Mouse (Mus musculus) MEL (cell line): ENCODE data around the gene Ltv1. TPM values are rescaled to one million over a fixed set of nuclear protein-coding genes. Genes with fewer than 3 reads are reported as not detected.

Experiments
- DNase-seq: peaks from one replicate; pipeline ENCODE4 v3.0.0; 2011; ENCODE audit warnings: low read depth, low spot score
- H3K27ac ChIP-seq: 2 replicates; pipeline ENCODE4 v1.5.1; 2012; ENCODE audit warnings: low read depth, mild to moderate bottlenecking, control low read depth, low read length, moderate library complexity; ENCODE audit not compliant: control insufficient read depth
- H3K27me3 ChIP-seq, 2 experiments: fragments of 150-350 bp in 1 of 2; sonication (generic) in 1 of 2; 2 replicates each; pipeline ENCODE4 v1.6.1; 2012; ENCODE audit warnings: low read length in 2 of 2, mild to moderate bottlenecking in 2 of 2, improper control_type of control experiment in 1 of 2, moderate library complexity in 1 of 2; ENCODE audit not compliant: insufficient read depth in 2 of 2, control insufficient read depth in 1 of 2
- H3K36me3 ChIP-seq, 2 experiments: 2 replicates each; pipeline ENCODE4 v1.6.1; 2012 to 2014; ENCODE audit warnings: low read length in 2 of 2, improper control_type of control experiment in 1 of 2, inconsistent platforms in 1 of 2, mild to moderate bottlenecking in 1 of 2; ENCODE audit not compliant: insufficient read depth in 2 of 2, control insufficient read depth in 1 of 2
- H3K4me1 ChIP-seq, 2 experiments: fragments of 150-350 bp in 1 of 2; sonication (generic) in 1 of 2; 2 replicates each; pipeline ENCODE4 v1.6.1; 2012; ENCODE audit warnings: low read length in 2 of 2, improper control_type of control experiment in 1 of 2, mild to moderate bottlenecking in 1 of 2; ENCODE audit not compliant: insufficient read depth in 2 of 2, control insufficient read depth in 1 of 2
- H3K4me3 ChIP-seq, 2 experiments: fragments of 150-350 bp in 1 of 2; sonication (generic) in 1 of 2; 2 replicates each; pipeline ENCODE4 v1.5.1; 2012; ENCODE audit warnings: low read depth in 2 of 2, low read length in 2 of 2, mild to moderate bottlenecking in 2 of 2, moderate library complexity in 2 of 2, control low read depth in 1 of 2, improper control_type of control experiment in 1 of 2; ENCODE audit not compliant: control insufficient read depth in 1 of 2, insufficient read depth in 1 of 2
- H3K79me2 ChIP-seq: 2 replicates; pipeline ENCODE4 v1.6.1; 2012; ENCODE audit warnings: mild to moderate bottlenecking, low read length, moderate library complexity; ENCODE audit not compliant: control insufficient read depth, poor library complexity, insufficient read depth
- H3K9ac ChIP-seq: 2 replicates; pipeline ENCODE4 v1.6.1; 2012; ENCODE audit warnings: low read depth, mild to moderate bottlenecking, control low read depth, low read length, moderate library complexity; ENCODE audit not compliant: control insufficient read depth, poor library complexity, severe bottlenecking
- H3K9me3 ChIP-seq: fragments of 150-350 bp; sonication (generic); replicated peaks from 2 replicates; pipeline ENCODE4 v1.6.1; 2012; ENCODE audit warnings: mild to moderate bottlenecking, low read length, improper control_type of control experiment, moderate library complexity; ENCODE audit not compliant: insufficient read depth
- BHLHE40 ChIP-seq: IDR thresholded peaks from 2 replicates; pipeline ENCODE4 v1.6.1; 2012; ENCODE audit warnings: low read depth, mild to moderate bottlenecking, inconsistent platforms, low read length, improper control_type of control experiment, borderline replicate concordance
- CTCF ChIP-seq, 3 experiments: IDR thresholded peaks in 2 of 3; conservative IDR thresholded peaks in 1 of 3; 2 replicates each; pipeline ENCODE4 v1.5.1; 2011 to 2012; ENCODE audit warnings: low read length in 3 of 3, low read depth in 2 of 3, mild to moderate bottlenecking in 2 of 3, improper control_type of control experiment in 1 of 3, inconsistent platforms in 1 of 3, mixed read lengths in 1 of 3, moderate library complexity in 1 of 3; ENCODE audit not compliant: control insufficient read depth in 1 of 3, insufficient read depth in 1 of 3, poor library complexity in 1 of 3, severe bottlenecking in 1 of 3
- E2F4 ChIP-seq: IDR thresholded peaks from 2 replicates; pipeline ENCODE4 v1.6.1; 2011; ENCODE audit warnings: low read depth, low read length, improper control_type of control experiment, borderline replicate concordance
- EP300 ChIP-seq, 2 experiments: IDR thresholded peaks; 2 replicates each; pipeline ENCODE4 v1.6.1; 2011; ENCODE audit warnings: improper control_type of control experiment in 2 of 2, low read length in 2 of 2, low read depth in 1 of 2, mild to moderate bottlenecking in 1 of 2
- ETS1 ChIP-seq: IDR thresholded peaks from 2 replicates; pipeline ENCODE4 v1.6.1; 2012; ENCODE audit warnings: low read depth, mild to moderate bottlenecking, inconsistent platforms, low read length, improper control_type of control experiment, moderate library complexity
- GATA1 ChIP-seq: IDR thresholded peaks from 2 replicates; pipeline ENCODE4 v1.6.1; 2011; ENCODE audit warnings: low read depth, low read length, improper control_type of control experiment
- KAT2A ChIP-seq: conservative IDR thresholded peaks from 2 replicates; pipeline ENCODE4 v1.6.1; 2012; ENCODE audit warnings: low read depth, low read length, improper control_type of control experiment, inconsistent platforms
- MAX ChIP-seq: IDR thresholded peaks from 2 replicates; pipeline ENCODE4 v1.6.1; 2011; ENCODE audit warnings: low read length, improper control_type of control experiment
- MAZ ChIP-seq: IDR thresholded peaks from 2 replicates; pipeline ENCODE4 v1.6.1; 2012; ENCODE audit warnings: low read depth, mild to moderate bottlenecking, inconsistent platforms, low read length, improper control_type of control experiment
- MEF2A ChIP-seq: IDR thresholded peaks from 2 replicates; pipeline ENCODE4 v1.6.1; 2014; ENCODE audit warnings: low read depth, mild to moderate bottlenecking, inconsistent platforms, low read length, improper control_type of control experiment; ENCODE audit not compliant: poor library complexity, insufficient replicate concordance, severe bottlenecking; ENCODE audit errors: extremely low read depth
- MXI1 ChIP-seq: IDR thresholded peaks from 2 replicates; pipeline ENCODE4 v1.6.1; 2011; ENCODE audit warnings: mild to moderate bottlenecking, low read depth, low read length, improper control_type of control experiment
- MYB ChIP-seq: IDR thresholded peaks from 2 replicates; pipeline ENCODE4 v1.6.1; 2011; ENCODE audit warnings: mild to moderate bottlenecking, low read depth, low read length, improper control_type of control experiment
- MYC ChIP-seq: IDR thresholded peaks from 2 replicates; pipeline ENCODE4 v1.6.1; 2011; ENCODE audit warnings: low read depth, mild to moderate bottlenecking, low read length, improper control_type of control experiment, moderate library complexity
- POLR2A ChIP-seq, 2 experiments: IDR thresholded peaks; 2 replicates each; pipeline ENCODE4 v1.6.1; 2011 to 2012; ENCODE audit warnings: low read length in 2 of 2, mild to moderate bottlenecking in 2 of 2, control low read depth in 1 of 2, improper control_type of control experiment in 1 of 2, low read depth in 1 of 2, moderate library complexity in 1 of 2; ENCODE audit not compliant: control insufficient read depth in 1 of 2, insufficient read depth in 1 of 2, poor library complexity in 1 of 2
- POLR2AphosphoS2 ChIP-seq: IDR thresholded peaks from 2 replicates; pipeline ENCODE4 v1.6.1; 2011; ENCODE audit warnings: low read length, improper control_type of control experiment
- POLR2AphosphoS5 ChIP-seq: IDR thresholded peaks from 2 replicates; pipeline ENCODE4 v1.6.1; 2012; ENCODE audit warnings: low read depth, borderline replicate concordance, mild to moderate bottlenecking, inconsistent platforms, low read length, moderate library complexity, mixed read lengths
- RCOR1 ChIP-seq: IDR thresholded peaks from 2 replicates; pipeline ENCODE4 v1.6.1; 2012; ENCODE audit warnings: low read depth, mild to moderate bottlenecking, inconsistent platforms, low read length, improper control_type of control experiment
- SIN3A ChIP-seq: IDR thresholded peaks from 2 replicates; pipeline ENCODE4 v1.6.1; 2012; ENCODE audit warnings: low read length, improper control_type of control experiment, inconsistent platforms
- SMC3 ChIP-seq: IDR thresholded peaks from 2 replicates; pipeline ENCODE4 v1.6.1; 2011; ENCODE audit warnings: low read depth, low read length, improper control_type of control experiment
- TCF12 ChIP-seq: IDR thresholded peaks from 2 replicates; pipeline ENCODE4 v1.6.1; 2014; ENCODE audit warnings: low read depth, mild to moderate bottlenecking, inconsistent platforms, low read length, improper control_type of control experiment, moderate library complexity
- UBTF ChIP-seq: IDR thresholded peaks from 2 replicates; pipeline ENCODE4 v1.6.1; 2012; ENCODE audit warnings: low read depth, mild to moderate bottlenecking, inconsistent platforms, low read length, improper control_type of control experiment, moderate library complexity, borderline replicate concordance; ENCODE audit not compliant: insufficient read depth
- ZC3H11A ChIP-seq: IDR thresholded peaks from 2 replicates; pipeline ENCODE4 v1.6.1; 2012; ENCODE audit warnings: low read depth, mild to moderate bottlenecking, inconsistent platforms, low read length, improper control_type of control experiment
- polyA plus RNA-seq, 2 experiments: library from polyadenylated mRNA; stranded (reverse) in 1 of 2; unstranded in 1 of 2; fragments of >175 nt in 1 of 2; fragments of >200 nt in 1 of 2; gene quantifications; 2 replicates each; pipeline versions ENCODE4 v1.2.1 to v1.2.4; 2012; ENCODE audit warnings: low replicate concordance in 2 of 2, low read depth in 1 of 2; ENCODE audit not compliant: insufficient read length in 2 of 2, insufficient read depth in 1 of 2, missing spikeins in 1 of 2
- total RNA-seq: library from RNA; depleted of rRNA; stranded (reverse); fragments of 300-350 nt; gene quantifications from 2 replicates; pipeline ENCODE4 v1.2.3, GENCODE M21; 2012

The Ltv1 gene
- total and polyA plus RNA-seq, 3 experiments = 29.4 to 58.1 TPM; not detected in 1

- no peak overlapping the region for H3K9ac ChIP-seq
- H3K36me3 ChIP-seq = peaks cover 13 to 18% of the 10 kb centered on the region in 2 experiments
- TF ChIP-seq MYC (no peak), POLR2AphosphoS5 (no peak), KAT2A (no peak), MEF2A (no peak), ZC3H11A (no peak), MAZ (no peak), MXI1 (no peak), UBTF (no peak), MYB (no peak)
- TF ChIP-seq, all 39 proteins: peak for 0
- no peaks in the 10 kb centered on the region for H3K9me3 ChIP-seq
- peaks cover 4% of the 10 kb centered on the region; the same call in 1 of the 2 replicates for H3K79me2 ChIP-seq
- peaks cover 9 to 15% of the 10 kb centered on the region in 2 experiments for H3K4me1 ChIP-seq
- no peak overlapping the region for H3K27ac ChIP-seq
- H3K4me3 ChIP-seq = no peak overlapping the region
- no peak for DNase-seq
- no peaks in the 10 kb centered on the region for H3K27me3 ChIP-seq
Measured at GRCm38 (mm10) chr10:13186754-13187153, 6.2 kb downstream of the Ltv1 start.

- Histone ChIP-seq H3K27me3 (no peaks in the 10 kb centered on the region), H3K27ac (peak overlapping the region; percentile 57), H3K36me3 (peaks cover 18 to 23% of the 10 kb centered on the region in 2 experiments), H3K9me3 (no peaks in the 10 kb centered on the region), H3K79me2 (peaks cover 2% of the 10 kb centered on the region; the same call in 1 of the 2 replicates), H3K4me1 (peaks cover 9 to 15% of the 10 kb centered on the region in 2 experiments), H3K4me3 (peak overlapping the region in 1 of 2 experiments; percentile 9; a peak in 2 of 4 replicates), H3K9ac (no peak overlapping the region)
- peak; percentile 87 for DNase-seq
- TF ChIP-seq MYC = peak; percentile 38; the same call in 1 of the 2 replicates
- no peak for TF ChIP-seq CTCF (IDR thresholded peaks at IDR 0.05 in 2 of 3, conservative IDR thresholded peaks at IDR 0.05 in 1 of 3; ENCODE audit: control insufficient read depth in 1 of 3, insufficient read depth in 1 of 3, low read depth in 2 of 3, low read length in 3 of 3, poor library complexity in 1 of 3, severe bottlenecking in 1 of 3)
- TF ChIP-seq BHLHE40 = 0 out of 2 replicates have a peak, but pooled peaks have one; percentile 17
- TF ChIP-seq RCOR1 = peak; percentile 70
- peak; percentile 83 for TF ChIP-seq ETS1
- TF ChIP-seq KAT2A = 0 out of 2 replicates have a peak, but pooled peaks have one; percentile 18
- TF ChIP-seq MYB = 0 out of 2 replicates have a peak, but pooled peaks have one; percentile 17
- TF ChIP-seq MXI1 = peak; percentile 22; the same call in 1 of the 2 replicates
- 0 out of 2 replicates have a peak, but pooled peaks have one; percentile 15 for TF ChIP-seq SMC3
- TF ChIP-seq POLR2A (IDR thresholded peaks at IDR 0.05; ENCODE audit: control insufficient read depth in 1 of 2, insufficient read depth in 1 of 2, low read depth in 1 of 2, low read length in 2 of 2, poor library complexity in 1 of 2) = no peak
- peak; percentile 68 to 92 for TF ChIP-seq EP300 (IDR thresholded peaks at IDR 0.05; ENCODE audit: low read depth in 1 of 2, low read length in 2 of 2)
- no peak for TF ChIP-seq E2F4
- peak; percentile 78 for TF ChIP-seq GATA1
- TF ChIP-seq SIN3A = peak; percentile 60
- 0 out of 2 replicates have a peak, but pooled peaks have one; percentile 42 for TF ChIP-seq TCF12
- TF ChIP-seq MAX = 0 out of 2 replicates have a peak, but pooled peaks have one; percentile 24
- no peak for TF ChIP-seq POLR2AphosphoS2
- TF ChIP-seq, all 39 proteins: peak for 13
Measured at GRCm38 (mm10) chr10:13184170-13184766, 8.7 kb downstream of the Ltv1 start.
